Mouse (Mus musculus): ENCODE data around the gene Ergic2. TPM values are rescaled to one million over a fixed set of nuclear protein-coding genes. Genes with fewer than 3 reads are reported as not detected.

Ergic2 gene
- total and polyA plus RNA-seq, 2 experiments from 2014 or later = 57.9 to 132 TPM

DNA sequence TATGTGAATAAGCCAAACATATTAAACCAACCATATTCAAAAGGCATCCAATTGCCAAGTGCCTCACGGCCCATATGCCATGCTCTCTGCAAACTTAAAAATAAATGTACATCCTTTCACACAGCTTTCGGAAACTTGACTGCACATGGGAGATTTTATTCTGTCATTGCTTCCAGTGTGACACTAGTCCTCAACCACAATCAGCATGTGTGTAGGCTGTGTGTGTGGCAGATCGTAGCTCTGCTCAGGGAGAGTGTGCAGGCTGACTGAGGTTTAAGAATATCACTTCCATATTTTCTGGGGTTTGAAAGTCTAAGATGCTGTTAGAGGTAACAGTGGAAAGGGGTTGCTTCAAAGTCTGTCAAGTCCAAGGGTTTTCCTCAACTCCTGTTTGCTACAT lies 43.9 kb upstream of the Ergic2 start:
- Histone ChIP-seq H3K4me2 (ENCODE audit: low read depth, low read length) (no peak overlapping the region), H3K27me3 (ENCODE audit: control insufficient read depth, insufficient read depth, low read length) (no peaks in the 10 kb centered on the region), H3K4me1 (ENCODE audit: control insufficient read depth, insufficient read depth) (no peaks in the 10 kb centered on the region), H3K36me3 (replicated peaks; ENCODE audit: control insufficient read depth, insufficient read depth, low read length) (0 out of 2 replicates have a peak, but pooled peaks cover 3% of the 10 kb centered on the region), H3K9me3 (replicated peaks; ENCODE audit: control insufficient read depth, low read length) (no peaks in the 10 kb centered on the region), H3K27ac (ENCODE audit: low read depth) (no peak overlapping the region), H3K4me3 (ENCODE audit: low read depth, low read length) (no peak overlapping the region), H3K9ac (replicated peaks; ENCODE audit: low read depth, low read length) (no peak overlapping the region)
- ATAC-seq (ENCODE audit: insufficient read depth, low read depth) (no peak), DNase-seq (ENCODE audit: low spot score) (no peak)
- WGBS = 81% methylated on average over 3 of the region's 3 CpGs
- TF ChIP-seq CTCF (IDR thresholded peaks at IDR 0.05; ENCODE audit: low read depth) = no peak
- TF ChIP-seq EP300 (IDR thresholded peaks at IDR 0.05; ENCODE audit: low read depth) = no peak

DNA sequence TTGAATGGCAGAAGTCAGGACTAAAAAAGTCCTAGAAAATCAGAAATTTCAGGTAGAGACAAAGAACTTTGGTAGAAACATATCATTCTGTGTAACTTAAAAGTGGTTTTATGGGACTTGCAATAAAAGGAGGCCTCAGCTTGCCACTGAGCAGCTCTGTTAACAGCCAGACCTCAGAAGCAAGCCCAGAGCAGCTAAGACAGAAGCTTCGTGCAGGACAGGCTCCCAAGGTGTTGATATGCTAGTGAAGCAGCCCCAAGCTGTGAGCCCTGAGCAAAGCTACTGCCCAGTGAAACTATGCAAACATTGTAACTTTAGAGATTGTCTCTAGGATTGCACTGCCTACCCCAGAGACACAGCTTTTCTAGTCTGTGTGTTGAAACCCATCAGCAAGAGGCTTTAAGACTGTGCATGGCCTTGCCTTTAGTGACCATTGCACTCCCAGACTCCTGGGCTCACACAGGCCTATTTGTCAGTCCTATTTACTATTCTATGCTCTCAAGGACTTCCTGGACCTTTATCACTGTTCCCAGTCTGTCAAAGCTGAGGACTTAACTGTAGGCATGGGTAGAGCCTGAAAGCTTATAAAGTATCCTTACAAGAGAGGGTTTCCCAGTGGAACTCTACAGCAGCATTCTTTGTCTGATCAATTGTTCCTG lies 43.4 kb upstream of the Ergic2 start:
- WGBS = 67% methylated on average over 1 of the region's 1 CpGs
- Histone ChIP-seq H3K4me1 (ENCODE audit: control insufficient read depth, insufficient read depth) (no peaks in the 10 kb centered on the region), H3K4me2 (ENCODE audit: low read depth, low read length) (no peak overlapping the region), H3K27me3 (ENCODE audit: control insufficient read depth, insufficient read depth, low read length) (no peaks in the 10 kb centered on the region), H3K9ac (replicated peaks; ENCODE audit: low read depth, low read length) (no peak overlapping the region), H3K27ac (ENCODE audit: low read depth) (no peak overlapping the region), H3K9me3 (replicated peaks; ENCODE audit: control insufficient read depth, low read length) (no peaks in the 10 kb centered on the region), H3K4me3 (ENCODE audit: low read depth, low read length) (no peak overlapping the region), H3K36me3 (replicated peaks; ENCODE audit: control insufficient read depth, insufficient read depth, low read length) (0 out of 2 replicates have a peak, but pooled peaks cover 3% of the 10 kb centered on the region)
- ATAC-seq (ENCODE audit: insufficient read depth, low read depth) (no peak), DNase-seq (ENCODE audit: low spot score) (no peak)
- TF ChIP-seq EP300 (IDR thresholded peaks at IDR 0.05; ENCODE audit: low read depth) (no peak), CTCF (IDR thresholded peaks at IDR 0.05; ENCODE audit: low read depth) (no peak)

GRCm38 (mm10) chr6:148249221-148249620 lies 37.0 kb upstream of the Ergic2 start:
- Histone ChIP-seq H3K27me3 (ENCODE audit: control insufficient read depth, insufficient read depth, low read length) (no peaks in the 10 kb centered on the region), H3K4me2 (ENCODE audit: low read depth, low read length) (no peak overlapping the region), H3K27ac (ENCODE audit: low read depth) (no peak overlapping the region), H3K9me3 (replicated peaks; ENCODE audit: control insufficient read depth, low read length) (no peaks in the 10 kb centered on the region), H3K4me1 (ENCODE audit: control insufficient read depth, insufficient read depth) (no peaks in the 10 kb centered on the region), H3K4me3 (ENCODE audit: low read depth, low read length) (no peak overlapping the region), H3K36me3 (replicated peaks; ENCODE audit: control insufficient read depth, insufficient read depth, low read length) (peaks cover 29% of the 10 kb centered on the region), H3K9ac (replicated peaks; ENCODE audit: low read depth, low read length) (no peak overlapping the region)
- ATAC-seq (ENCODE audit: insufficient read depth, low read depth) (no peak), DNase-seq (ENCODE audit: low spot score) (no peak)
- TF ChIP-seq CTCF (IDR thresholded peaks at IDR 0.05; ENCODE audit: low read depth) = no peak
- TF ChIP-seq EP300 (IDR thresholded peaks at IDR 0.05; ENCODE audit: low read depth) = no peak
- 68% methylated on average over 3 of the region's 3 CpGs for whole genome bisulfite sequencing

- no peak for ATAC-seq (ENCODE audit: insufficient read depth, low read depth)
- H3K9ac ChIP-seq (replicated peaks; ENCODE audit: low read depth, low read length) = no peak overlapping the region
- no peak overlapping the region for H3K27ac ChIP-seq (ENCODE audit: low read depth)
- H3K4me2 ChIP-seq (ENCODE audit: low read depth, low read length) = no peak overlapping the region
- DNase-seq (ENCODE audit: low spot score) = peak; percentile 65
- H3K9me3 ChIP-seq (replicated peaks; ENCODE audit: control insufficient read depth, low read length) = no peaks in the 10 kb centered on the region
- H3K36me3 ChIP-seq (replicated peaks; ENCODE audit: control insufficient read depth, insufficient read depth, low read length) = peaks cover 35% of the 10 kb centered on the region
- TF ChIP-seq EP300 (IDR thresholded peaks at IDR 0.05; ENCODE audit: low read depth) (no peak), CTCF (IDR thresholded peaks at IDR 0.05; ENCODE audit: low read depth) (peak; percentile 56)
- H3K27me3 ChIP-seq (ENCODE audit: control insufficient read depth, insufficient read depth, low read length) = no peaks in the 10 kb centered on the region
- no peaks in the 10 kb centered on the region for H3K4me1 ChIP-seq (ENCODE audit: control insufficient read depth, insufficient read depth)
- no peak overlapping the region for H3K4me3 ChIP-seq (ENCODE audit: low read depth, low read length)
- 44% methylated on average over 2 of the region's 2 CpGs for WGBS
Observed at GRCm38 (mm10) chr6:148248625-148249024, 36.5 kb upstream of the Ergic2 start.

- ATAC-seq (ENCODE audit: insufficient read depth, low read depth) (no peak), DNase-seq (ENCODE audit: low spot score) (no peak)
- H3K4me2 ChIP-seq (ENCODE audit: low read depth, low read length) = no peak overlapping the region
- H3K36me3 ChIP-seq (replicated peaks; ENCODE audit: control insufficient read depth, insufficient read depth, low read length) = peaks cover 40% of the 10 kb centered on the region
- no peak for TF ChIP-seq CTCF (IDR thresholded peaks at IDR 0.05; ENCODE audit: low read depth)
- TF ChIP-seq EP300 (IDR thresholded peaks at IDR 0.05; ENCODE audit: low read depth) = no peak
- H3K27me3 ChIP-seq (ENCODE audit: control insufficient read depth, insufficient read depth, low read length) = no peaks in the 10 kb centered on the region
- H3K4me3 ChIP-seq (ENCODE audit: low read depth, low read length) = no peak overlapping the region
- 71% methylated on average over 7 of the region's 7 CpGs for WGBS
- H3K9me3 ChIP-seq (replicated peaks; ENCODE audit: control insufficient read depth, low read length) = no peaks in the 10 kb centered on the region
- H3K4me1 ChIP-seq (ENCODE audit: control insufficient read depth, insufficient read depth) = no peaks in the 10 kb centered on the region
- no peak overlapping the region for H3K9ac ChIP-seq (replicated peaks; ENCODE audit: low read depth, low read length)
- no peak overlapping the region for H3K27ac ChIP-seq (ENCODE audit: low read depth)
Observed at GRCm38 (mm10) chr6:148246544-148246943, 34.4 kb upstream of the Ergic2 start.

GRCm38 (mm10) chr6:148244836-148245235 lies 32.7 kb upstream of the Ergic2 start:
- H3K4me2 ChIP-seq (ENCODE audit: low read depth, low read length) = no peak overlapping the region
- peaks cover 40% of the 10 kb centered on the region for H3K36me3 ChIP-seq (replicated peaks; ENCODE audit: control insufficient read depth, insufficient read depth, low read length)
- no peak overlapping the region for H3K4me3 ChIP-seq (ENCODE audit: low read depth, low read length)
- no peaks in the 10 kb centered on the region for H3K27me3 ChIP-seq (ENCODE audit: control insufficient read depth, insufficient read depth, low read length)
- H3K4me1 ChIP-seq (ENCODE audit: control insufficient read depth, insufficient read depth) = no peaks in the 10 kb centered on the region
- WGBS = 100% methylated on average over 1 of the region's 1 CpGs
- H3K9ac ChIP-seq (replicated peaks; ENCODE audit: low read depth, low read length) = no peak overlapping the region
- no peak overlapping the region for H3K27ac ChIP-seq (ENCODE audit: low read depth)
- DNase-seq (ENCODE audit: low spot score) (no peak), ATAC-seq (ENCODE audit: insufficient read depth, low read depth) (no peak)
- no peak for TF ChIP-seq EP300 (IDR thresholded peaks at IDR 0.05; ENCODE audit: low read depth)
- TF ChIP-seq CTCF (IDR thresholded peaks at IDR 0.05; ENCODE audit: low read depth) = no peak
- no peaks in the 10 kb centered on the region for H3K9me3 ChIP-seq (replicated peaks; ENCODE audit: control insufficient read depth, low read length)
